Mouse (Mus musculus) C2C12 (cell line): Measurements from ENCODE around the gene Sqstm1. TPM values are rescaled to one million over a fixed set of nuclear protein-coding genes. Genes with fewer than 3 reads are reported as not detected.

Experiments
- H3K27me3 ChIP-seq: one replicate; pipeline ENCODE4 v1.6.1; 2011; ENCODE audit not compliant: control insufficient read depth, insufficient read depth, insufficient read length
- H3K36me3 ChIP-seq: one replicate; pipeline ENCODE4 v1.6.1; 2011; ENCODE audit not compliant: control insufficient read depth, insufficient read depth
- H3K4me3 ChIP-seq: one replicate; pipeline ENCODE4 v1.5.1; 2011; ENCODE audit warnings: mild to moderate bottlenecking, control low read depth; ENCODE audit not compliant: poor library complexity, insufficient read depth, severe bottlenecking
- H3K79me2 ChIP-seq: one replicate; pipeline ENCODE4 v1.6.1; 2011; ENCODE audit not compliant: control insufficient read depth, insufficient read depth
- H3K79me3 ChIP-seq: one replicate; pipeline ENCODE4 v1.6.1; 2011; ENCODE audit warnings: low read depth, control low read depth
- H3ac ChIP-seq: one replicate; pipeline ENCODE3; 2011; ENCODE audit warnings: low read depth; ENCODE audit not compliant: control insufficient read depth, insufficient read length
- CEBPB ChIP-seq: IDR thresholded peaks from one replicate; pipeline ENCODE4 v1.6.1; 2011; ENCODE audit warnings: low read depth, mild to moderate bottlenecking, control low read depth, moderate library complexity
- CTCF ChIP-seq: IDR thresholded peaks from one replicate; pipeline ENCODE4 v1.5.1; 2011; ENCODE audit not compliant: control insufficient read depth, insufficient read depth, insufficient read length
- FOSL1 ChIP-seq: IDR thresholded peaks from one replicate; pipeline ENCODE4 v1.8.0; 2011; ENCODE audit warnings: mild to moderate bottlenecking, low read length; ENCODE audit not compliant: poor library complexity, insufficient read depth, severe bottlenecking
- MAX ChIP-seq: IDR thresholded peaks from one replicate; pipeline ENCODE4 v1.6.1; 2011; ENCODE audit warnings: mild to moderate bottlenecking, control low read depth
- MYOD1 ChIP-seq: IDR thresholded peaks from one replicate; pipeline ENCODE4 v1.6.1; 2011; ENCODE audit warnings: low read depth; ENCODE audit not compliant: control insufficient read depth, insufficient read length
- MYOG ChIP-seq: IDR thresholded peaks from one replicate; pipeline ENCODE4 v1.6.1; 2011; ENCODE audit not compliant: control insufficient read depth, insufficient read length; ENCODE audit errors: extremely low read depth
- USF1 ChIP-seq: IDR thresholded peaks from one replicate; pipeline ENCODE4 v1.6.1; 2011; ENCODE audit warnings: low read depth, mild to moderate bottlenecking, control low read depth, moderate library complexity
- polyA plus RNA-seq: library from polyadenylated mRNA; unstranded; fragments of >200 nt; fragmentation: generic; extraction: Trizol; gene quantifications from one replicate; pipeline ENCODE4 v1.2.1, GENCODE M21; 2012; ENCODE audit warnings: missing spikeins

The Sqstm1 gene
- polyA plus RNA-seq, 1 experiment = 660 TPM

- H3K79me2 ChIP-seq = peaks cover 71% of the 10 kb centered on the region
- H3K79me3 ChIP-seq = peaks cover 33% of the 10 kb centered on the region
- H3K27me3 ChIP-seq = no peaks in the 10 kb centered on the region
- H3K36me3 ChIP-seq = peaks cover 32% of the 10 kb centered on the region
- no peak for TF ChIP-seq CEBPB
- TF ChIP-seq CTCF = no peak
- TF ChIP-seq MAX = no peak
- TF ChIP-seq MYOG = no peak
- TF ChIP-seq FOSL1 = no peak
- no peak for TF ChIP-seq USF1
- no peak for TF ChIP-seq MYOD1
- peak overlapping the region; percentile 82 for H3K4me3 ChIP-seq
- peak overlapping the region; percentile 89 for H3ac ChIP-seq
Measured at GRCm38 (mm10) chr11:50223783-50224662, 13.4 kb upstream of the Sqstm1 start.

- H3K79me2 ChIP-seq = peaks cover 58% of the 10 kb centered on the region
- TF ChIP-seq MYOG (no peak), USF1 (no peak), FOSL1 (no peak), MAX (no peak), CEBPB (no peak), CTCF (no peak), MYOD1 (no peak)
- peaks cover 24% of the 10 kb centered on the region for H3K79me3 ChIP-seq
Measured at GRCm38 (mm10) chr11:50222559-50223276, 12.1 kb upstream of the Sqstm1 start.

GRCm38 (mm10) chr11:50219833-50220232, 9.2 kb upstream of the Sqstm1 start:
- Histone ChIP-seq H3K79me2 (peaks cover 33% of the 10 kb centered on the region), H3K79me3 (peaks cover 3% of the 10 kb centered on the region), H3K36me3 (peaks cover 24% of the 10 kb centered on the region), H3K27me3 (no peaks in the 10 kb centered on the region), H3K4me3 (no peak overlapping the region), H3ac (no peak overlapping the region)
- no peak for TF ChIP-seq FOSL1
- no peak for TF ChIP-seq CEBPB

More at GRCm38 (mm10) chr11:50222559-50223276, 12.1 kb upstream of the Sqstm1 start:
- no peak overlapping the region for H3K4me3 ChIP-seq
- no peaks in the 10 kb centered on the region for H3K27me3 ChIP-seq
- H3ac ChIP-seq = no peak overlapping the region
- H3K36me3 ChIP-seq = peaks cover 27% of the 10 kb centered on the region

- Histone ChIP-seq H3K27me3 (no peaks in the 10 kb centered on the region), H3K4me3 (no peak overlapping the region), H3K79me2 (peaks cover 17% of the 10 kb centered on the region), H3ac (no peak overlapping the region), H3K36me3 (peaks cover 24% of the 10 kb centered on the region), H3K79me3 (no peaks in the 10 kb centered on the region)
- TF ChIP-seq CTCF = no peak
- no peak for TF ChIP-seq MYOD1
- no peak for TF ChIP-seq MYOG
- no peak for TF ChIP-seq USF1
- no peak for TF ChIP-seq MAX
- TF ChIP-seq FOSL1 = no peak
- no peak for TF ChIP-seq CEBPB
Measured at GRCm38 (mm10) chr11:50217811-50218210, 7.2 kb upstream of the Sqstm1 start.

GRCm38 (mm10) chr11:50216724-50217366, 6.2 kb upstream of the Sqstm1 start:
- H3K79me2 ChIP-seq = peaks cover 7% of the 10 kb centered on the region

More at GRCm38 (mm10) chr11:50216724-50217366, 6.2 kb upstream of the Sqstm1 start:
- Histone ChIP-seq H3K4me3 (no peak overlapping the region), H3K27me3 (no peaks in the 10 kb centered on the region), H3K79me3 (no peaks in the 10 kb centered on the region), H3K36me3 (peaks cover 17% of the 10 kb centered on the region), H3ac (no peak overlapping the region)
- TF ChIP-seq USF1 (no peak), CEBPB (peak; percentile 55)
